Comparison of ENCODE assay signal across 9 mouse cellular contexts in genomic region chr10:80371411-80371966, GRCm38 (mm10). TPM values are rescaled to one million over a fixed set of nuclear protein-coding genes. Genes with fewer than 3 reads are reported as not detected.
DNase-seq lines count a peak whose midpoint lies in the region; ATAC-seq lines count a peak whose summit lies in the region.
"Had no signal": no experiment of that assay in that cellular context is flagged by ENCODE, and none has a peak within 500 bp of the region (broad histone marks: within the 10 kb centered on the region; RNA-seq: fewer than 3 reads in every experiment).

No protein-coding gene starts in this region.

- peaks cover 26% of the 10 kb centered on the region for H3K27me3 ChIP-seq in hindbrain, embryonic 10.5 days (ENCODE audit: insufficient read depth, poor library complexity, severe bottlenecking)
- no peaks in the 10 kb centered on the region for H3K27me3 ChIP-seq in midbrain, embryonic 14.5 days (ENCODE audit: control insufficient read depth, insufficient read depth, low read length)

- intact Hi-C loops in left cerebral cortex, postnatal 10 days (cut with DNase I) = loop anchor here (10.0 kb wide), 1 partner anchor 133 kb away; no protein-coding TSS in a partner anchor

- peaks cover 18% of the 10 kb centered on the region for H3K4me1 ChIP-seq in hindbrain, embryonic 10.5 days (replicated peaks)
- peaks cover 11% of the 10 kb centered on the region; the same call in 1 of the 2 replicates for H3K4me1 ChIP-seq in midbrain, embryonic 14.5 days (ENCODE audit: control insufficient read depth, insufficient read depth, low read length)

- peak; percentile 63; the same call in 1 of the 2 replicates for ATAC-seq in midbrain, embryonic 14.5 days (ENCODE audit: low FRiP score, low TSS enrichment)
- no peak for ATAC-seq in megakaryocyte progenitor cell, adult 5-6 weeks (replicated peaks; ENCODE audit: poor library complexity)

- no peak overlapping the region; the same call in 1 of the 2 replicates for H3K9ac ChIP-seq in midbrain, embryonic 14.5 days (replicated peaks; ENCODE audit: low read length)

- peak overlapping the region; percentile 13 for H3K27ac ChIP-seq in hindbrain, embryonic 10.5 days
- H3K27ac ChIP-seq in midbrain, embryonic 14.5 days (replicated peaks; ENCODE audit: low read depth, low read length) = no peak overlapping the region

- peak overlapping the region; percentile 37 for H3K4me3 ChIP-seq in hindbrain, embryonic 10.5 days
- no peak overlapping the region for H3K4me3 ChIP-seq in midbrain, embryonic 14.5 days (replicated peaks; ENCODE audit: low read depth, low read length)
- H3K4me3 ChIP-seq: erythroblast, embryonic 14.5 days had no signal

- WGBS in hindbrain, embryonic 10.5 days = 6% methylated on average over 12 of the region's 12 CpGs
- WGBS in midbrain, embryonic 14.5 days = 3% methylated on average over 12 of the region's 12 CpGs

- peaks cover 5% of the 10 kb centered on the region; the same call in 1 of the 2 replicates for H3K9me3 ChIP-seq in hindbrain, embryonic 10.5 days
- H3K9me3 ChIP-seq in midbrain, embryonic 14.5 days (ENCODE audit: control insufficient read depth, low read length) = no peaks in the 10 kb centered on the region

- H3K36me3 ChIP-seq in hindbrain, embryonic 10.5 days = no peaks in the 10 kb centered on the region
- no peaks in the 10 kb centered on the region for H3K36me3 ChIP-seq in midbrain, embryonic 14.5 days (ENCODE audit: control insufficient read depth, insufficient read depth, low read length)

- H3K4me2 ChIP-seq in midbrain, embryonic 14.5 days (ENCODE audit: low read length) = peak overlapping the region; percentile 41

- DNase-seq in spleen, adult 18-20 months = peak; percentile 54 to 73
- no peak for DNase-seq in spleen, adult 12 weeks (ENCODE audit: low spot score)
- peak; percentile 82 for DNase-seq in cerebellum, adult 9-11 months
- peak; percentile 68 for DNase-seq in hindbrain, embryonic 10.5 days (ENCODE audit: low spot score)
- DNase-seq in left cerebral cortex, postnatal 10 days (ENCODE audit: extremely low spot score in 1 of 2, low spot score in 2 of 2) = peak; percentile 68 to 71
- peak; percentile 77 for DNase-seq in midbrain, embryonic 14.5 days
- peak; percentile 69 for DNase-seq in testis, postnatal 10 days (ENCODE audit: low spot score)

RNA-seq across cellular contexts. Expression of gene Plk5, which starts 15.2 kb away (rescaled TPM):
- 0.22 and 0.44 TPM in 2 replicates for polyA plus RNA-seq in hindbrain, embryonic 10.5 days (2016; fragmentation: Nextera tagmentation; extraction: Ambion mirVana)
- total RNA-seq in left cerebral cortex, postnatal 10 days (2021) = 1 to 10 TPM; 3.1 to 5.1 TPM
- polyA plus RNA-seq in midbrain, embryonic 14.5 days (2014; fragmentation: Nextera tagmentation; extraction: Ambion mirVana) = 2.9 and 3.2 TPM in 2 replicates
- not detected in 2 replicates for total RNA-seq in megakaryocyte progenitor cell, adult 5-6 weeks (2015)
- total RNA-seq in megakaryocyte progenitor cell, adult 5-6 weeks (2017) = not detected in 2 replicates
- polyA plus RNA-seq: erythroblast, embryonic 14.5 days had no signal

RNA-seq across cellular contexts. Expression of gene Mex3d, which starts 16.0 kb away (rescaled TPM):
- polyA plus RNA-seq in hindbrain, embryonic 10.5 days (2016; fragmentation: Nextera tagmentation; extraction: Ambion mirVana) = 7.2 and 8.8 TPM in 2 replicates
- 10 to 100 TPM; 31.1 to 35.4 TPM for total RNA-seq in left cerebral cortex, postnatal 10 days (2021)
- 17.3 and 28.2 TPM in 2 replicates for polyA plus RNA-seq in midbrain, embryonic 14.5 days (2014; fragmentation: Nextera tagmentation; extraction: Ambion mirVana)
- total RNA-seq in megakaryocyte progenitor cell, adult 5-6 weeks (2015) = 1.9 and 4.3 TPM in 2 replicates
- 2.7 and 7.9 TPM in 2 replicates for total RNA-seq in megakaryocyte progenitor cell, adult 5-6 weeks (2017)

RNA-seq across cellular contexts. Expression of gene Adamtsl5, which starts 23.3 kb away (rescaled TPM):
- polyA plus RNA-seq in hindbrain, embryonic 10.5 days (2016; fragmentation: Nextera tagmentation; extraction: Ambion mirVana) = 0.45 and 1.3 TPM in 2 replicates
- under 1 TPM; 0.66 to 0.85 TPM for total RNA-seq in left cerebral cortex, postnatal 10 days (2021)
- polyA plus RNA-seq in midbrain, embryonic 14.5 days (2014; fragmentation: Nextera tagmentation; extraction: Ambion mirVana) = 0.26 TPM in 1 of 2 replicates, not detected in the other
- total RNA-seq in megakaryocyte progenitor cell, adult 5-6 weeks (2015) = 0.15 and 0.25 TPM in 2 replicates
- 0.20 and 0.46 TPM in 2 replicates for total RNA-seq in megakaryocyte progenitor cell, adult 5-6 weeks (2017)

RNA-seq across cellular contexts. Expression of gene Mbd3, which starts 27.9 kb away (rescaled TPM):
- 341 and 365 TPM in 2 replicates for polyA plus RNA-seq in hindbrain, embryonic 10.5 days (2016; fragmentation: Nextera tagmentation; extraction: Ambion mirVana)
- total RNA-seq in left cerebral cortex, postnatal 10 days (2021) = 100 to 1,000 TPM; 121 to 124 TPM
- polyA plus RNA-seq in midbrain, embryonic 14.5 days (2014; fragmentation: Nextera tagmentation; extraction: Ambion mirVana) = 166 and 208 TPM in 2 replicates
- total RNA-seq in megakaryocyte progenitor cell, adult 5-6 weeks (2015) = 91.1 and 96.6 TPM in 2 replicates
- 82.8 and 90.8 TPM in 2 replicates for total RNA-seq in megakaryocyte progenitor cell, adult 5-6 weeks (2017)

RNA-seq across cellular contexts. Expression of gene Uqcr11, which starts 35.1 kb away (rescaled TPM):
- 648 and 654 TPM in 2 replicates for polyA plus RNA-seq in hindbrain, embryonic 10.5 days (2016; fragmentation: Nextera tagmentation; extraction: Ambion mirVana)
- 100 to 1,000 TPM; 508 to 513 TPM for total RNA-seq in left cerebral cortex, postnatal 10 days (2021)
- 532 and 742 TPM in 2 replicates for polyA plus RNA-seq in midbrain, embryonic 14.5 days (2014; fragmentation: Nextera tagmentation; extraction: Ambion mirVana)
- total RNA-seq in megakaryocyte progenitor cell, adult 5-6 weeks (2015) = 202 and 210 TPM in 2 replicates
- 184 and 263 TPM in 2 replicates for total RNA-seq in megakaryocyte progenitor cell, adult 5-6 weeks (2017)

Comparison
In these comparisons a context has a peak if more than half of its experiments do, and no peak if none do; other contexts are left out.
1. RNA of gene Plk5, which starts 15.2 kb away (total RNA-seq): 3.1 to 5.1 TPM in left cerebral cortex, postnatal 10 days; not detected in megakaryocyte progenitor cell, adult 5-6 weeks; every median in the first group is over 4 times any median in the second.